Mouse (Mus musculus): Measurements from ENCODE around the gene Gtpbp8. TPM values are rescaled to one million over a fixed set of nuclear protein-coding genes. Genes with fewer than 3 reads are reported as not detected.

The Gtpbp8 gene
- polyA plus RNA-seq, 1 experiment from 2014 or later: 36.9 TPM

- no peaks in the 10 kb centered on the region for H3K27me3 ChIP-seq (replicated peaks)
- no peak within 1 kb of the TSS for H3K27ac ChIP-seq
- WGBS: 85% methylated on average over 22 of the region's 22 CpGs
- H3K4me1 ChIP-seq: no peaks in the 10 kb centered on the region
- H3K4me3 ChIP-seq: no peak within 1 kb of the TSS
- no peaks in the 10 kb centered on the region for H3K9me3 ChIP-seq
- H3K36me3 ChIP-seq: no peaks in the 10 kb centered on the region
- H3K9ac ChIP-seq: no peak within 1 kb of the TSS
- H3K4me2 ChIP-seq (replicated peaks): no peak within 1 kb of the TSS
- no peak for ATAC-seq (ENCODE audit: low FRiP score, low read depth)
These were observed 19.6 kb upstream of the Gtpbp8 start, which contains the start of gene Cd200r1 for GRCm38 (mm10) chr16:44765555-44766319. Gene Cd200r1, plus strand, starts transcription at chr16:44765736.

- H3K4me1 ChIP-seq: no peaks in the 10 kb centered on the region
- no peak overlapping the region for H3K27ac ChIP-seq
- H3K9ac ChIP-seq: no peak overlapping the region
- no peak overlapping the region for H3K4me3 ChIP-seq
- no peaks in the 10 kb centered on the region for H3K27me3 ChIP-seq (replicated peaks)
- 74% methylated on average over 1 of the region's 1 CpGs for WGBS
- no peak for ATAC-seq (ENCODE audit: low FRiP score, low read depth)
- no peaks in the 10 kb centered on the region for H3K9me3 ChIP-seq
- no peak overlapping the region for H3K4me2 ChIP-seq (replicated peaks)
- no peaks in the 10 kb centered on the region for H3K36me3 ChIP-seq
These were observed 15.6 kb upstream of the Gtpbp8 start for GRCm38 (mm10) chr16:44761811-44762210.

DNA sequence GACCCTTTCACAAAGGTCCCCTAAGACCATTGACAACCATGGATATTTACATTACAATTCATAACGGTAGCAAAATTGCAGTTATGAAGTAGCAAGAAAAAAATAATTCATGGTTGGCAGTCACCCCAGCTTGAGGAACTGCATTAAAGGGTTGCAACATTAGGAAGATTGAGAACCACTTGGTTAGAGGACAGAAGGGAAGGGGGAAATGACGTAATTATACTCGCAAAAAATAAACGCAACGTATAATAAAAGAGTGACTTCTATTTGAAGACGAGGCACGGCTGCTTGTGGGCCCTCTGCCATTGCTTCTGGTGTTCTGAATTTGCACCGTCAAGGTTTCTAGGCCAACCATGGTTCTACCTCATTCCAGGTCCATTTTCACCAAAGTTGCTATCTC lies 11.5 kb upstream of the Gtpbp8 start:
- no peaks in the 10 kb centered on the region for H3K36me3 ChIP-seq
- H3K4me2 ChIP-seq (replicated peaks): no peak overlapping the region
- no peaks in the 10 kb centered on the region for H3K27me3 ChIP-seq (replicated peaks)
- no peak overlapping the region for H3K9ac ChIP-seq
- no peaks in the 10 kb centered on the region for H3K9me3 ChIP-seq
- no peak overlapping the region for H3K27ac ChIP-seq
- no peak for ATAC-seq (ENCODE audit: low FRiP score, low read depth)
- no peaks in the 10 kb centered on the region for H3K4me1 ChIP-seq
- WGBS: 93% methylated on average over 8 of the region's 8 CpGs
- H3K4me3 ChIP-seq: no peak overlapping the region

DNA sequence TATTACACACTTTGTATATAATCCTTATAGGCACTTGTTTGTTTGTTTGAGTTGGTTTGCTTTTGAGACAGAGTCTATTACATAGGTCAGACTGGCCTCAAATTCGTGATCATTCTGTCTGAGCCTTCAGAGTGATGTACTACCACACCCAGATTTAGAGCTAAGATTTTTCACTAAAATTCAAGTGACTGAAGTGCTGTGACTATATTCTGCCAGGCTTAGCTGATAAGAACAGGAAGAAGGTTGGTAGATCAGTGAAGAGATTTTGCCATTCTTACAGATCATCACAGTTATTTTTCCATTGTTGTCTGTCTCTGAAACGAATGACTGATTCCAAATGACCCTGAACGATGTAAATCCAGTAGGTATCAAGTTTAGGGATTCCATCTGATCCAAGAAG lies 1.8 kb upstream of the Gtpbp8 start:
- H3K4me2 ChIP-seq (replicated peaks): no peak overlapping the region
- H3K9me3 ChIP-seq: no peaks in the 10 kb centered on the region
- H3K36me3 ChIP-seq: no peaks in the 10 kb centered on the region
- H3K9ac ChIP-seq: no peak overlapping the region
- WGBS: 52% methylated on average over 3 of the region's 3 CpGs
- no peak overlapping the region for H3K27ac ChIP-seq
- peaks cover 6% of the 10 kb centered on the region for H3K4me1 ChIP-seq
- ATAC-seq (ENCODE audit: low FRiP score, low read depth): no peak
- H3K27me3 ChIP-seq (replicated peaks): no peaks in the 10 kb centered on the region
- no peak overlapping the region for H3K4me3 ChIP-seq

DNA sequence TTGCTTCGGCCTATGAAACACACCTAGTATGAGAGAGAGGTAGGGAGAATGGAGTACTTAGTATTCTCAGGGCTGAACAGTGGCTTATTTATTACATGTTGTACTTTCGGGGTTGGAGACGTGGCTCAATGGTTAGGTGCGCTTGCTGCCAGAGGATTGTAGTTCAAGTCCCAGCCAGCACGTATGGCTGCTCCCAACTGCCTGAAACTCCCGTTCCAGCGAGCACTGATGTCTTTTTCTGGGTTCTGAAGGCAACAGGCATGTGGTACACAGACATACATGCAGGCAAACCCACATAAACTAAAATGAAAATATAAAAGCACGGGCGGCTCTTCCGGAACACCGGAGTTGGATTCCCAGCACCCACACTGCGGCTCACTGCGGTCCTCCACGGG lies 695 bp downstream of the Gtpbp8 start:
- 8% methylated on average over 14 of the region's 14 CpGs for WGBS
- Histone ChIP-seq H3K27me3 (replicated peaks) (no peaks in the 10 kb centered on the region), H3K9ac (peak overlapping the region; percentile 81), H3K4me2 (replicated peaks) (peak overlapping the region; percentile 65), H3K27ac (peak overlapping the region; percentile 89; the same call in 1 of the 2 replicates), H3K36me3 (peaks cover 10% of the 10 kb centered on the region), H3K4me3 (peak overlapping the region; percentile 78), H3K4me1 (peaks cover 6% of the 10 kb centered on the region), H3K9me3 (no peaks in the 10 kb centered on the region)
- ATAC-seq (ENCODE audit: low FRiP score, low read depth): no peak; the same call in none of the 2 replicates

- Histone ChIP-seq H3K9ac (no peak overlapping the region), H3K36me3 (peaks cover 30% of the 10 kb centered on the region), H3K4me2 (replicated peaks) (no peak overlapping the region), H3K9me3 (no peaks in the 10 kb centered on the region), H3K4me1 (peaks cover 6% of the 10 kb centered on the region), H3K27me3 (replicated peaks) (no peaks in the 10 kb centered on the region), H3K4me3 (no peak overlapping the region), H3K27ac (no peak overlapping the region)
- no peak for ATAC-seq (ENCODE audit: low FRiP score, low read depth)
- WGBS: 98% methylated on average over 1 of the region's 1 CpGs
These were observed 3.4 kb downstream of the Gtpbp8 start for GRCm38 (mm10) chr16:44742753-44743152.

- peaks cover 79% of the 10 kb centered on the region for H3K36me3 ChIP-seq
- WGBS: 88% methylated on average over 4 of the region's 4 CpGs
- H3K27me3 ChIP-seq (replicated peaks): no peaks in the 10 kb centered on the region
- no peak overlapping the region for H3K9ac ChIP-seq
- H3K4me3 ChIP-seq: no peak overlapping the region
- H3K4me1 ChIP-seq: no peaks in the 10 kb centered on the region
- no peak for ATAC-seq (ENCODE audit: low FRiP score, low read depth)
- H3K9me3 ChIP-seq: no peaks in the 10 kb centered on the region
- H3K27ac ChIP-seq: no peak overlapping the region
- H3K4me2 ChIP-seq (replicated peaks): no peak overlapping the region
These were observed 10.0 kb downstream of the Gtpbp8 start for GRCm38 (mm10) chr16:44736118-44736517.

- no peak overlapping the region for H3K4me3 ChIP-seq
- no peak overlapping the region for H3K4me2 ChIP-seq (replicated peaks)
- no peak overlapping the region for H3K9ac ChIP-seq
- H3K9me3 ChIP-seq: no peaks in the 10 kb centered on the region
- no peak for ATAC-seq (ENCODE audit: low FRiP score, low read depth)
- no peak overlapping the region for H3K27ac ChIP-seq
- H3K36me3 ChIP-seq: peaks cover 83% of the 10 kb centered on the region
- H3K27me3 ChIP-seq (replicated peaks): no peaks in the 10 kb centered on the region
- 91% methylated on average over 5 of the region's 5 CpGs for WGBS
- no peaks in the 10 kb centered on the region for H3K4me1 ChIP-seq
These were observed 10.5 kb downstream of the Gtpbp8 start for GRCm38 (mm10) chr16:44735676-44736075.

- peaks cover 86% of the 10 kb centered on the region for H3K36me3 ChIP-seq
- no peaks in the 10 kb centered on the region for H3K9me3 ChIP-seq
- WGBS: 90% methylated on average over 3 of the region's 3 CpGs
These were observed 12.1 kb downstream of the Gtpbp8 start for GRCm38 (mm10) chr16:44734059-44734458.

DNA sequence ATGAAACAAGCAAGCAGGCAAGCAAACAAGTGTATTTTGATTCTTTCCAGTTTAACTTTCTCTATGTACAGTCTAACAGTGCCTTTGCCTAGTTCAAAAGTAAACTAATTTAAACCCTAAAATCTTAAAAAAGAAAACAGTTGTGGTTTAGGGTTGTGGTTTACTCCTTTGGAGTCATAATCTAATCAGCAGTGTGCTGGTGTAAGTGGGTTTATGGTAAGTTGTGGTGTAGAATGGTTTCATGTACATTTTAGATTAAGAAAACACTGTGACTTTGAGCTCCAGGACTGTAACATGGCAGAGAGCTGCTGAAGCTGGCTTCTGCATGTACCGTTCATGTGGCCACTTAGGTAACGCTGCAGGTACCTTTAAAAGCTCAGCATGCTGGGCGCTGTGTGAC lies 18.6 kb downstream of the Gtpbp8 start:
- Histone ChIP-seq H3K9me3 (no peaks in the 10 kb centered on the region), H3K27ac (no peak overlapping the region), H3K4me1 (peaks cover 15% of the 10 kb centered on the region; the same call in 1 of the 2 replicates), H3K27me3 (replicated peaks) (no peaks in the 10 kb centered on the region), H3K4me3 (no peak overlapping the region), H3K4me2 (replicated peaks) (no peak overlapping the region), H3K36me3 (peaks cover 29% of the 10 kb centered on the region), H3K9ac (no peak overlapping the region)
- WGBS: 95% methylated on average over 3 of the region's 3 CpGs
- ATAC-seq (ENCODE audit: low FRiP score, low read depth): no peak

More at GRCm38 (mm10) chr16:44734059-44734458, 12.1 kb downstream of the Gtpbp8 start:
- Histone ChIP-seq H3K4me3 (no peak overlapping the region), H3K27ac (no peak overlapping the region), H3K4me2 (replicated peaks) (no peak overlapping the region), H3K27me3 (replicated peaks) (no peaks in the 10 kb centered on the region), H3K9ac (no peak overlapping the region), H3K4me1 (no peaks in the 10 kb centered on the region)
- no peak for ATAC-seq (ENCODE audit: low FRiP score, low read depth)

DNA sequence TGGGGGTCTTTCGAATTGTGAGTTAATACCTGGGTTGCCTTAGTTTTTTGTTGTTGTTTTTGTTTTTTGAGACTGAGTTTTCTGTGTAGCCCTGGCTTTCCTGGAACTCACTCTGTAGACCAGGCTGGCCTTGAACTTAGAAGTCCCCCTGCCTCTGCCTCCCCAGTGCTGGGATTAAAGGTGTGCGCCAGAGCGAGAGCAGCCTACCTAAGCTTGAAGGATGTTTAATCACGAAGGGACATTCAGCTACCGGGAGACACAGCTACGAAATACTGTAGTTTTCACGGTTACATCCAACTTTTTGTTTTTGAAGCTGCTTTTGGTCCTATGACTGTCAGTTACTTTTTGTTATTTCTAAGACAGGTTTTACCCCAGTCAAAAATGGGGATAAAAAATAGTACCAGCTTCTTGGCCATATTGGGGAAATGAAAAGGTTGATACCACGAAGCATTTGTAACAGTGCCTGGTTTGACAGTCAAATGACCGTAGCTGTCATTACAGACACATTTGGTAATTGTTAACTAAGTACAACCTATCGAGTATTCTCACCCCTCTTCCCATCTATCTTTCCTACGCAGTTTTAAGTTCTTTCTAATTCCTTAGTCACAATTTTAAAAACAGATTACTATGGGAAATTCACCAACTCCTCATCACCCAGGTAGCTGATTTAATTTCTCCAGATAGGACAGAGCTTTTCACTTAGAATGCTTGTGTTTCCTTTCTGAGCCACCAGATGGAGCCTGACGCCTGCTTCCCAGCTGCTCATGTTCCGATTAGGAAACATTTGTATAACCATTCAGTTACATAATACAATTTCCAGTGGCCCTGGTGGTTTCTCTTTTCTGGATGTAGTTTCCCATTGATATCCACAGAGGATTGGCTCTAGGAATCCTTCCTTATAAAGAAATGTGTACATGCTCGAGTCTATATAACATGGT lies 20.6 kb downstream of the Gtpbp8 start:
- 0 out of 2 replicates have a peak overlapping the region, but pooled peaks have one; percentile 85 for H3K9ac ChIP-seq
- peak overlapping the region; percentile 79 for H3K4me3 ChIP-seq
- H3K27me3 ChIP-seq (replicated peaks): no peaks in the 10 kb centered on the region
- H3K27ac ChIP-seq: no peak overlapping the region
- H3K4me1 ChIP-seq: peaks cover 15% of the 10 kb centered on the region; the same call in 1 of the 2 replicates
- no peaks in the 10 kb centered on the region for H3K9me3 ChIP-seq
- ATAC-seq (ENCODE audit: low FRiP score, low read depth): no peak
- H3K4me2 ChIP-seq (replicated peaks): peak overlapping the region; percentile 67
- 51% methylated on average over 14 of the region's 14 CpGs for WGBS
- H3K36me3 ChIP-seq: peaks cover 10% of the 10 kb centered on the region

GRCm38 (mm10) chr16:44724847-44725246 lies 21.3 kb downstream of the Gtpbp8 start:
- Histone ChIP-seq H3K36me3 (peaks cover 15% of the 10 kb centered on the region), H3K27me3 (replicated peaks) (no peaks in the 10 kb centered on the region), H3K4me1 (peaks cover 15% of the 10 kb centered on the region; the same call in 1 of the 2 replicates), H3K9me3 (no peaks in the 10 kb centered on the region), H3K4me2 (replicated peaks) (peak overlapping the region; percentile 67), H3K4me3 (peak overlapping the region; percentile 79), H3K9ac (peak overlapping the region; percentile 85), H3K27ac (peak overlapping the region; percentile 79)
- ATAC-seq (ENCODE audit: low FRiP score, low read depth): peak; percentile 48
- WGBS: 1% methylated on average over 14 of the region's 14 CpGs
